Mouse (Mus musculus) myocyte (in vitro differentiated cells): ENCODE results near the gene Alox5ap.

Experiments used
- MAX ChIP-seq: IDR thresholded peaks from one replicate; pipeline ENCODE4 v1.6.1; 2011; ENCODE audit warnings: low read depth, mild to moderate bottlenecking, control low read depth
- POLR2A ChIP-seq: IDR thresholded peaks from one replicate; pipeline ENCODE4 v1.6.1; 2011; ENCODE audit warnings: low read depth, mild to moderate bottlenecking, control low read depth, moderate library complexity; ENCODE audit not compliant: insufficient read length
- POLR2AphosphoS2 ChIP-seq: IDR thresholded peaks from one replicate; pipeline ENCODE4 v1.6.1; 2011; ENCODE audit warnings: low read depth, control low read depth; ENCODE audit not compliant: insufficient read length
- REST ChIP-seq: IDR thresholded peaks from one replicate; pipeline ENCODE4 v1.6.1; 2011; ENCODE audit warnings: mild to moderate bottlenecking, control low read depth, moderate library complexity; ENCODE audit not compliant: insufficient read depth, insufficient read length

DNA sequence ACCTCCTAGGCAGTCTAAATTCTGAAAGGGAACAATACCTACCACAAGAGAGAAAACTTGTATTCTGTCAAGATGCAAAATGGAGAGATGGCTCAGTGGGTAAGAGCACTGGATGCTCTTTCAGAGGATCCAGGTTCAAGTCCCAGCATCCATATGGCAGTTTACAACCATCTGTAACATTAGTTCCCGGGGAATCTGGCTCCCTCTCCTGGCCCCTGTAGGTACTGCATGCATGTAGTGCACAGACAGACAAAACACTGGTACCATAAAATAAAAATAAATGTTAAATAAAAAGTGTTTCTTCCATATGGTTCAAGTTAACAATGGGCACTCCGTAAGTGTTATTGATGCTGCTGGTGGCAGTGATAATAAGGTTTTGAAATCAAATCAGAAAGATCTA is 18.4 kb downstream of the Alox5ap start:
- TF ChIP-seq POLR2A, result no peak
- no peak for TF ChIP-seq REST
- no peak for TF ChIP-seq POLR2AphosphoS2
- no peak for TF ChIP-seq MAX
